Mouse (Mus musculus) megakaryocyte, embryonic 14.5 days (primary cell): ENCODE results near the gene Meis3. TPM values are rescaled to one million over a fixed set of nuclear protein-coding genes. Genes with fewer than 3 reads are reported as not detected.

Source experiments
- H3K27me3 ChIP-seq: replicated peaks from 2 replicates; pipeline ENCODE3; 2012; ENCODE audit warnings: inconsistent platforms
- H3K36me3 ChIP-seq: replicated peaks from 2 replicates; pipeline ENCODE3; 2012; ENCODE audit warnings: low read length, inconsistent platforms, mixed read lengths
- H3K4me1 ChIP-seq: 2 replicates; pipeline ENCODE4 v1.6.1; 2012; ENCODE audit warnings: inconsistent platforms
- H3K4me3 ChIP-seq: replicated peaks from 2 replicates; pipeline ENCODE3; 2012; ENCODE audit warnings: moderate library complexity, mild to moderate bottlenecking, inconsistent platforms
- H3K9me3 ChIP-seq: 2 replicates; pipeline ENCODE4 v1.6.1; 2012; ENCODE audit warnings: inconsistent platforms
- FLI1 ChIP-seq: IDR thresholded peaks from 2 replicates; pipeline ENCODE4 v1.6.1; 2012; ENCODE audit warnings: low read length, inconsistent platforms, mixed read lengths
- GATA1 ChIP-seq: IDR thresholded peaks from 3 replicates; pipeline ENCODE4 v1.6.1; 2012; ENCODE audit warnings: mixed read lengths, low read length, inconsistent platforms, borderline replicate concordance
- polyA plus RNA-seq: library from polyadenylated mRNA; stranded (reverse); fragments of >175 nt; gene quantifications from 2 replicates; pipeline ENCODE4 v1.2.3, GENCODE M21; 2012; ENCODE audit warnings: low replicate concordance; ENCODE audit not compliant: insufficient read depth

Meis3 gene
- polyA plus RNA-seq, 1 experiment = 1.4 TPM

DNA sequence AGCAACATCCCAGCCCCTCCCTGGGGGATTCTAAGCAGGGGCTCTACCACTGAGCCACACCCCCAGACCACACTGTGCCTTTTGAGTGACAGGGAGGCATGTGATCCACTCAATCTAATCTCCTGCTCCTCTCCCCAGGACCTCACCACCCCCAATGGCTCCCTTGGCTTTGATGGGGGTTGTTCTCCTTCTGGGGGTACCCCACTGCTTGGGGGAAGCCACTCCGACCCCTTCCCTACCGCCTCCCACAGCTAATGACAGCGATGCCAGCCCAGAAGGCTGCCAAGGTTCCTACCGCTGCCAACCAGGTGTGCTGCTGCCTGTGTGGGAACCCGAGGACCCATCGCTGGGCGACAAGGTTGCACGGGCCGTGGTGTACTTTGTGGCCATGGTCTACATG, 41.2 kb upstream of the Meis3 start:
- TF ChIP-seq FLI1 (no peak), GATA1 (no peak)
- Histone ChIP-seq H3K4me1 (peaks cover 20% of the 10 kb centered on the region), H3K4me3 (no peak overlapping the region), H3K9me3 (no peaks in the 10 kb centered on the region), H3K36me3 (no peaks in the 10 kb centered on the region), H3K27me3 (peaks cover 75% of the 10 kb centered on the region)

DNA sequence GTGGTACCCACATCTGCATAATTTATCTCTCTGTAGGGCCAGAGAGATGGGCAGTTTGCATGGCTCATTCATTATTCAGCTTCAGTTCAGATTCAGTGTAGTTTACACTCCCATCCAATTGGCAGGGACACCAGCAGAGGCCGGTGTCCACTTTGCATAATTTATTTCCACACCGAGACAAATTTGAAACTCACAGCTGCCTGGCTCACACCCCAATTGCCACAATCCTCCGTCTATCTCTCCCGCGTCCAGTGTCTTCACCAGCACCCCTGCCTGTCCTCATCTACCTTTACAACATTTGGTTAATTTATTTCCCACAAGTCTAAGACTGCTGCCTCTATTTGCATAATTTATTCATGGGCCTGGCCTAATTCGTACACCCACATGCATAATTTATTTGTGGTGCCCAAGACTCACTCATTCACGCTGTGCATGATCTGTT, 39.9 kb upstream of the Meis3 start:
- Histone ChIP-seq H3K4me3 (no peak overlapping the region), H3K27me3 (peaks cover 71% of the 10 kb centered on the region), H3K4me1 (peaks cover 11% of the 10 kb centered on the region), H3K36me3 (no peaks in the 10 kb centered on the region), H3K9me3 (no peaks in the 10 kb centered on the region)
- no peak for TF ChIP-seq FLI1
- TF ChIP-seq GATA1 = no peak

DNA sequence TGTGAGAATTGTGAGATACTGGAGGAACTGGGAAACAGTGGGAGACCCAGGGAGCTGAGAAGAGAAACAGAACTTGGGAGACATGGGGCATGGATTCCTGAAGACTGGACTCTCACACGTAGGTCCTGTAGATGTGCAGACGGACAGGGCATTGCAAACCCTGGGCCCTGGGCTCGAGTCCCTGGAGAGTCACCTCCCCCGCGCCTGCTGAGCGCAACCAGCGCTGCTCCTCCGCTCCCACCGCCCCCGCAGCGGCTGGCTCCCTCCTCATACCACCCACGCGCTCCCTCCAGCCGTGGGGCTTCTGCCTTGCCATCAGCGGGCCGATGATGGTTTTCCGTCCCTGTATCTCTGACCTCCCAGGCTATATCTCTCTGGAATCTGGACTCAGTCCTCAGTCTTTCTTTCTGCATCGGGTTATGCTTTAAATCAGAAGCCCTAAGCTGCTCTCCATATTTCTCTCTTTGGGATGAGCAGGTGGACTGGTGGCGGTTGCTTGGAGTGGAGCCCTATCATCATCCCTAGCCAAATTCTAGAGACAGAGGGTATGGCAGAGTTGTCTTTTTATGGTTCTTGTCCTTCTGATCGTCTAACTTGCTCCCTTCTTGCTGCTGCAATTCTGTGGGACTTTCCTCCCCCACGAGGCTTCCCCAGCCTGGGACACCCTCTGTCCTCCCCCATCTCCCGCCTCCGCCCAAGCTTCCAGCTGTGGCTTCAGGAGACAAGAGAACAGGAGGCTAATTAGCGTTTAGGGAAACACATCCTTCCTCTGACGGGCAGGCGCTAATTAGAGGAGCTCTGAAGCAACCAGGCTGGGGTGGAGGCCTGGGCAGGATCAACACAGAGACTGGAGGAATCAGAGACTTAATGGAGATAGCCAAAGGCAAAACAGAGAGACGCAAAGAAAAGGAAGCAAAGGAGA, 28.1 kb upstream of the Meis3 start:
- peaks cover 61% of the 10 kb centered on the region for H3K27me3 ChIP-seq
- no peak overlapping the region for H3K4me3 ChIP-seq
- no peak for TF ChIP-seq GATA1
- TF ChIP-seq FLI1 = no peak
- H3K9me3 ChIP-seq = no peaks in the 10 kb centered on the region; the same call in 1 of the 2 replicates
- H3K36me3 ChIP-seq = no peaks in the 10 kb centered on the region
- peaks cover 9% of the 10 kb centered on the region; the same call in 1 of the 2 replicates for H3K4me1 ChIP-seq

- Histone ChIP-seq H3K27me3 (peaks cover 62% of the 10 kb centered on the region), H3K4me1 (peaks cover 9% of the 10 kb centered on the region; the same call in 1 of the 2 replicates), H3K36me3 (no peaks in the 10 kb centered on the region), H3K9me3 (no peaks in the 10 kb centered on the region; the same call in 1 of the 2 replicates), H3K4me3 (no peak overlapping the region)
- TF ChIP-seq GATA1 (no peak), FLI1 (no peak)
Measured at GRCm38 (mm10) chr7:16147643-16148042, 27.2 kb upstream of the Meis3 start.

GRCm38 (mm10) chr7:16149241-16149640, 25.6 kb upstream of the Meis3 start:
- H3K36me3 ChIP-seq = no peaks in the 10 kb centered on the region
- TF ChIP-seq FLI1 (no peak), GATA1 (no peak)
- no peak overlapping the region for H3K4me3 ChIP-seq
- peaks cover 12% of the 10 kb centered on the region; the same call in 1 of the 2 replicates for H3K4me1 ChIP-seq
- peaks cover 70% of the 10 kb centered on the region for H3K27me3 ChIP-seq
- H3K9me3 ChIP-seq = no peaks in the 10 kb centered on the region; the same call in 1 of the 2 replicates

- Histone ChIP-seq H3K9me3 (no peaks in the 10 kb centered on the region; the same call in 1 of the 2 replicates), H3K36me3 (no peaks in the 10 kb centered on the region), H3K4me3 (no peak overlapping the region), H3K27me3 (peaks cover 73% of the 10 kb centered on the region), H3K4me1 (peaks cover 13% of the 10 kb centered on the region; the same call in 1 of the 2 replicates)
- TF ChIP-seq FLI1 (no peak), GATA1 (no peak)
Measured at GRCm38 (mm10) chr7:16150191-16151145, 24.4 kb upstream of the Meis3 start.

DNA sequence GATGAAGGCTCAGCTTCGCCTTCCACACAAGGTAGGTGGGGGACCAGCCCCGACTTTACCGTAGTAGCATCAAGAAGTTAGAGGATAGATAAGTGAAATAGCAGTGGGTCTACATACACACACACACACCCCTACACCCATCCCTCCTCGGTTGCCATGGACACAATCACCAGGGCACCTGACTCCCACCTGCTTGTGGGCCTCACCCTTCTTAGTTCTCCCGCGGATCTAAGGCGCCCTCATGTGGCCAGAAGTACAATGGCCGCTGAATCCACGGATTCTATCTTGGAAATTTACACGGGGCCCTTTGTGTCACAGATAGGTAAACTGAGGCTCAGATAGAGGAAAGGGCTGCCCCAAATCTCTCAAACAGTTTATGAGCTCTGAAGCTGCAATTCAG, 21.4 kb upstream of the Meis3 start:
- Histone ChIP-seq H3K27me3 (peaks cover 67% of the 10 kb centered on the region), H3K4me3 (no peak overlapping the region), H3K36me3 (no peaks in the 10 kb centered on the region), H3K4me1 (peaks cover 28% of the 10 kb centered on the region), H3K9me3 (peaks cover 2% of the 10 kb centered on the region; the same call in 1 of the 2 replicates)
- no peak for TF ChIP-seq GATA1
- no peak for TF ChIP-seq FLI1

DNA sequence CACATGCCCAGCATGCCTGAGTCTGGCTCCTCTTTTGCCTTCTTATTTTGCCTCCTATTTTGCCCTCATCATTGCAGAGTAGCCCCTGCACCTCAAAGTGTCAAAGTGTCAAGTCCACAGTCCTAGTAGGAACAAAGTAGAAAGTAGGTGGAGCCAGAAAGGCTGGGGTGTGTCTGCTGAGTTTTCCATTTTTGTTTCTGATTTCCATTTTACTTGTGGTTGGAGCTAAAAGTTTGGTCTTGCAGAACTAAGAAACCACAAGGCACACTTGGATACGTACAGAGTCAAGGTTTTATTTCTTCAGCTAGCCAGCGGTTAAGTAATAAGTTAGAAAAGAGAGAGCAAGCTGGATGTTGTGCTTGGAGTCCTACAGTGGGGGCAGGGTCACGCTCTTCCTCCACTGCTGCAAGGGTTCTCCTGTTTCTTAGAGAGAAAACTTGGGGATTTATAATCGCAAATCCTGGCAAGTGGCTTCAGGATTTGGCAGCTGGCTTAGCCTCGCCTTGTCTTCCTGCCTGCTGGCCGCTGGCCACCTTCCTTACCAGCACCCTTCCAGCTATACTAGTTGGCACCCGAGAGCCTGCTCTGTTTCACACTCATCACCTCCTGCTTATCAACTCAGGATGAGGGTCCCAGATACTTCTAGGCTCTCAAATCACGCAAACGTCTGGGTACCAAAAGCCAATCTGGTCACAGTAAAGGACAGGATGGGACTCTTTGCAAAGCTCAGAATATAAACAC, 19.6 kb upstream of the Meis3 start:
- H3K36me3 ChIP-seq = no peaks in the 10 kb centered on the region
- peaks cover 37% of the 10 kb centered on the region for H3K4me1 ChIP-seq
- peaks cover 9% of the 10 kb centered on the region; the same call in 1 of the 2 replicates for H3K9me3 ChIP-seq
- H3K27me3 ChIP-seq = peaks cover 70% of the 10 kb centered on the region
- no peak for TF ChIP-seq FLI1
- no peak for TF ChIP-seq GATA1
- no peak overlapping the region for H3K4me3 ChIP-seq
